Mouse (Mus musculus) adrenal gland, adult 2 months (tissue): ENCODE data around the gene Ccdc157. TPM values are rescaled to one million over a fixed set of nuclear protein-coding genes. Genes with fewer than 3 reads are reported as not detected.
"Not testable (repeated sequence)": the region's sequence is repeated elsewhere in the genome, so short reads cannot be mapped to it uniquely, and the experiment has no call there.

Experiments used
- DNase-seq: peaks from one replicate; pipeline ENCODE4 v3.0.0; 2021
- polyA plus RNA-seq: library from polyadenylated mRNA; depleted of rRNA; stranded (reverse); fragments of >200 nt; gene quantifications from 2 replicates; pipeline ENCODE4 v1.2.3, GENCODE M21; 2012
- total RNA-seq, 2 experiments: library from RNA; stranded (reverse); gene quantifications; 2 replicates each; pipeline ENCODE4 v1.2.3; 2021

The Ccdc157 gene
- total and polyA plus RNA-seq, 3 experiments = 9.3 to 13.1 (median 10.3) TPM

GRCm38 (mm10) chr11:4128461-4128860 is 31.6 kb downstream of the Ccdc157 start:
- not testable (repeated sequence) for DNase-seq

GRCm38 (mm10) chr11:4127059-4127458 is 33.0 kb downstream of the Ccdc157 start:
- DNase-seq = no peak

- DNase-seq = peak; percentile 28
These were observed 36.2 kb downstream of the Ccdc157 start for GRCm38 (mm10) chr11:4123922-4124321.

GRCm38 (mm10) chr11:4122742-4123579 is 37.1 kb downstream of the Ccdc157 start, which contains the start of gene Sec14l2:
TSS of gene Sec14l2 (minus strand) at chr11:4123415.
- no peak for DNase-seq

- DNase-seq = no peak
These were observed 37.9 kb downstream of the Ccdc157 start for GRCm38 (mm10) chr11:4122226-4122625.

GRCm38 (mm10) chr11:4121691-4122090 is 38.4 kb downstream of the Ccdc157 start:
- no peak for DNase-seq

- no peak for DNase-seq
These were observed 40.5 kb downstream of the Ccdc157 start for GRCm38 (mm10) chr11:4119635-4120034.

GRCm38 (mm10) chr11:4118081-4118921 is 41.8 kb downstream of the Ccdc157 start:
- DNase-seq = peak; percentile 74

- DNase-seq = no peak
These were observed 42.6 kb downstream of the Ccdc157 start for GRCm38 (mm10) chr11:4117372-4118071.

- DNase-seq = no peak
These were observed 43.5 kb downstream of the Ccdc157 start for GRCm38 (mm10) chr11:4116458-4117141.

GRCm38 (mm10) chr11:4115407-4115806 is 44.7 kb downstream of the Ccdc157 start:
- DNase-seq = no peak

- DNase-seq = not testable (repeated sequence)
These were observed 45.6 kb downstream of the Ccdc157 start for GRCm38 (mm10) chr11:4114541-4114940.

- DNase-seq = no peak
These were observed 46.1 kb downstream of the Ccdc157 start for GRCm38 (mm10) chr11:4113970-4114369.

GRCm38 (mm10) chr11:4113496-4113895 is 46.6 kb downstream of the Ccdc157 start:
- DNase-seq = no peak

GRCm38 (mm10) chr11:4112861-4113260 is 47.2 kb downstream of the Ccdc157 start:
- DNase-seq = no peak

GRCm38 (mm10) chr11:4112033-4112432 is 48.1 kb downstream of the Ccdc157 start:
- DNase-seq = no peak

GRCm38 (mm10) chr11:4108691-4109090 is 51.4 kb downstream of the Ccdc157 start:
- DNase-seq = no peak

- not testable (repeated sequence) for DNase-seq
These were observed 52.2 kb downstream of the Ccdc157 start for GRCm38 (mm10) chr11:4107901-4108300.

GRCm38 (mm10) chr11:4105444-4105843 is 54.6 kb downstream of the Ccdc157 start:
- DNase-seq = no peak

GRCm38 (mm10) chr11:4104989-4105388 is 55.1 kb downstream of the Ccdc157 start:
- no peak for DNase-seq

- no peak for DNase-seq
These were observed 56.6 kb downstream of the Ccdc157 start for GRCm38 (mm10) chr11:4103522-4103921.

GRCm38 (mm10) chr11:4101851-4102250 is 58.2 kb downstream of the Ccdc157 start:
- DNase-seq = no peak
